Mouse (Mus musculus): ENCODE measurements around the gene Slc9b2. TPM values are rescaled to one million over a fixed set of nuclear protein-coding genes. Genes with fewer than 3 reads are reported as not detected.

Gene Slc9b2
- polyA plus RNA-seq, 1 experiment from 2014 or later = 5.1 TPM

- Histone ChIP-seq H3K9me3 (ENCODE audit: control insufficient read depth, low read length) (no peaks in the 10 kb centered on the region), H3K27ac (replicated peaks; ENCODE audit: low read depth, low read length) (no peak overlapping the region), H3K9ac (ENCODE audit: low read length) (no peak overlapping the region), H3K36me3 (ENCODE audit: control insufficient read depth, insufficient read depth, low read length) (no peaks in the 10 kb centered on the region), H3K4me3 (ENCODE audit: low read depth, low read length) (no peak overlapping the region), H3K4me1 (ENCODE audit: control insufficient read depth, insufficient read depth, low read length) (no peaks in the 10 kb centered on the region), H3K4me2 (ENCODE audit: low read depth, severe bottlenecking) (no peak overlapping the region), H3K27me3 (ENCODE audit: control insufficient read depth, insufficient read depth, low read length) (no peaks in the 10 kb centered on the region)
- 85% methylated on average over 1 of the region's 1 CpGs for WGBS
- no peak for DNase-seq (ENCODE audit: low spot score)
- no peak for ATAC-seq (ENCODE audit: insufficient number of reproducible peaks, low FRiP score, low TSS enrichment, low read depth)
These were observed 11.9 kb upstream of the Slc9b2 start for GRCm38 (mm10) chr3:135295559-135295958.

- DNase-seq (ENCODE audit: low spot score) (no peak), ATAC-seq (ENCODE audit: insufficient number of reproducible peaks, low FRiP score, low TSS enrichment, low read depth) (no peak)
- Histone ChIP-seq H3K4me2 (ENCODE audit: low read depth, severe bottlenecking) (no peak overlapping the region), H3K4me3 (ENCODE audit: low read depth, low read length) (no peak overlapping the region), H3K27me3 (ENCODE audit: control insufficient read depth, insufficient read depth, low read length) (no peaks in the 10 kb centered on the region), H3K4me1 (ENCODE audit: control insufficient read depth, insufficient read depth, low read length) (no peaks in the 10 kb centered on the region), H3K36me3 (ENCODE audit: control insufficient read depth, insufficient read depth, low read length) (no peaks in the 10 kb centered on the region), H3K9ac (ENCODE audit: low read length) (no peak overlapping the region), H3K27ac (replicated peaks; ENCODE audit: low read depth, low read length) (no peak overlapping the region), H3K9me3 (ENCODE audit: control insufficient read depth, low read length) (no peaks in the 10 kb centered on the region)
- 84% methylated on average over 3 of the region's 3 CpGs for WGBS
These were observed 8.9 kb upstream of the Slc9b2 start for GRCm38 (mm10) chr3:135298560-135298959.

DNA sequence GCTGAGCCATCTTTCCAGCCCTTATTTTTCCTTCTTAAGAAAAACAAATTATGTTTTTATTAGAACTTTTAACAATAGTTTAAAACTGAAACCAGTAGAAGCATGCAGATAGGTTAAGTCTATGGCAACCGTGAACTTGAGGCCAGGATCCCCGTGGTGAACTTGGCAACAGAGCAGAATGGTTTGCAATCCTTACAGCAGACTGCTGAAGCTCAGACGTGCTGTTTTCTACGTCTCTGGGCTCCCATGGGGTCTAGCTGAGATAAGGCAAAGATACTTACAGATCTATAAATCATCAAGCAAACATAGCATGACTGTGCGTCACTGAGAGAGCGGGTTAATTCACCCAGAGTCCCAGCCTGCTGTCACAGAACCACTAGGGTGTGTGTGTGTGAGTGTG lies 7.4 kb upstream of the Slc9b2 start:
- Histone ChIP-seq H3K4me1 (ENCODE audit: control insufficient read depth, insufficient read depth, low read length) (no peaks in the 10 kb centered on the region), H3K27me3 (ENCODE audit: control insufficient read depth, insufficient read depth, low read length) (no peaks in the 10 kb centered on the region), H3K4me3 (ENCODE audit: low read depth, low read length) (no peak overlapping the region), H3K9me3 (ENCODE audit: control insufficient read depth, low read length) (no peaks in the 10 kb centered on the region), H3K27ac (replicated peaks; ENCODE audit: low read depth, low read length) (no peak overlapping the region), H3K9ac (ENCODE audit: low read length) (no peak overlapping the region), H3K36me3 (ENCODE audit: control insufficient read depth, insufficient read depth, low read length) (no peaks in the 10 kb centered on the region), H3K4me2 (ENCODE audit: low read depth, severe bottlenecking) (no peak overlapping the region)
- WGBS = 75% methylated on average over 6 of the region's 6 CpGs
- no peak for DNase-seq (ENCODE audit: low spot score)
- no peak for ATAC-seq (ENCODE audit: insufficient number of reproducible peaks, low FRiP score, low TSS enrichment, low read depth)

GRCm38 (mm10) chr3:135304060-135304459 lies 3.4 kb upstream of the Slc9b2 start:
- H3K4me3 ChIP-seq (ENCODE audit: low read depth, low read length) = no peak overlapping the region
- no peaks in the 10 kb centered on the region for H3K36me3 ChIP-seq (ENCODE audit: control insufficient read depth, insufficient read depth, low read length)
- ATAC-seq (ENCODE audit: insufficient number of reproducible peaks, low FRiP score, low TSS enrichment, low read depth) (no peak), DNase-seq (ENCODE audit: low spot score) (no peak)
- no peak overlapping the region for H3K4me2 ChIP-seq (ENCODE audit: low read depth, severe bottlenecking)
- H3K4me1 ChIP-seq (ENCODE audit: control insufficient read depth, insufficient read depth, low read length) = no peaks in the 10 kb centered on the region; the same call in 1 of the 2 replicates
- WGBS = 27% methylated on average over 6 of the region's 6 CpGs
- no peak overlapping the region for H3K9ac ChIP-seq (ENCODE audit: low read length)
- H3K27ac ChIP-seq (replicated peaks; ENCODE audit: low read depth, low read length) = no peak overlapping the region
- H3K9me3 ChIP-seq (ENCODE audit: control insufficient read depth, low read length) = no peaks in the 10 kb centered on the region
- no peaks in the 10 kb centered on the region for H3K27me3 ChIP-seq (ENCODE audit: control insufficient read depth, insufficient read depth, low read length)

DNA sequence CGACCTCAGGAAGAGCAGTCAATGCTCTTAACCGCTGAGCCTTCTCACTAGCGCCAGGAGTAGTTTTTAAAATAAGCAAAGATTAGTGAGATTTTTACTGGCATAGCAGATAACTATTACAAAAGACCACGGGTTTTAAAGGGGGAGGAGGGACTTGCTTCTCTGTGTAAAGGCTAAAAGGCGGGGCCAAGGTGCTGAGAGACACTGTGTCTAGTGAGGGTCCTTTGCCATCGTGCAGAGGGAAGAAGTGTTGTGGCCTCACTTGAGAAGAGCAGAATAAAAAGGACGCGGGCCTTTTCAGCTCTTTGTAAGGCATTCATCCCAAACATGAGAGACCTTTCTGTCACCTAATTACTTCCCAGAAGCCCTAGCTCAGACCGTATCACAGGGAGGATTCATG lies 2.9 kb upstream of the Slc9b2 start:
- no peaks in the 10 kb centered on the region for H3K27me3 ChIP-seq (ENCODE audit: control insufficient read depth, insufficient read depth, low read length)
- H3K36me3 ChIP-seq (ENCODE audit: control insufficient read depth, insufficient read depth, low read length) = no peaks in the 10 kb centered on the region
- no peak overlapping the region for H3K4me2 ChIP-seq (ENCODE audit: low read depth, severe bottlenecking)
- DNase-seq (ENCODE audit: low spot score) (no peak), ATAC-seq (ENCODE audit: insufficient number of reproducible peaks, low FRiP score, low TSS enrichment, low read depth) (no peak)
- 38% methylated on average over 9 of the region's 9 CpGs for WGBS
- H3K9ac ChIP-seq (ENCODE audit: low read length) = no peak overlapping the region
- H3K4me1 ChIP-seq (ENCODE audit: control insufficient read depth, insufficient read depth, low read length) = no peaks in the 10 kb centered on the region; the same call in 1 of the 2 replicates
- no peaks in the 10 kb centered on the region for H3K9me3 ChIP-seq (ENCODE audit: control insufficient read depth, low read length)
- no peak overlapping the region for H3K4me3 ChIP-seq (ENCODE audit: low read depth, low read length)
- H3K27ac ChIP-seq (replicated peaks; ENCODE audit: low read depth, low read length) = no peak overlapping the region

GRCm38 (mm10) chr3:135312916-135313491 lies 5.5 kb downstream of the Slc9b2 start:
- Histone ChIP-seq H3K9ac (ENCODE audit: low read length) (no peak overlapping the region), H3K9me3 (ENCODE audit: control insufficient read depth, low read length) (no peaks in the 10 kb centered on the region; the same call in 1 of the 2 replicates), H3K4me1 (ENCODE audit: control insufficient read depth, insufficient read depth, low read length) (no peaks in the 10 kb centered on the region), H3K27me3 (ENCODE audit: control insufficient read depth, insufficient read depth, low read length) (no peaks in the 10 kb centered on the region), H3K4me3 (ENCODE audit: low read depth, low read length) (no peak overlapping the region), H3K4me2 (ENCODE audit: low read depth, severe bottlenecking) (no peak overlapping the region), H3K36me3 (ENCODE audit: control insufficient read depth, insufficient read depth, low read length) (no peaks in the 10 kb centered on the region), H3K27ac (replicated peaks; ENCODE audit: low read depth, low read length) (no peak overlapping the region)
- ATAC-seq (ENCODE audit: insufficient number of reproducible peaks, low FRiP score, low TSS enrichment, low read depth) (no peak), DNase-seq (ENCODE audit: low spot score) (no peak)
- 36% methylated on average over 2 of the region's 2 CpGs for WGBS

- no peak overlapping the region for H3K4me3 ChIP-seq (ENCODE audit: low read depth, low read length)
- H3K27ac ChIP-seq (replicated peaks; ENCODE audit: low read depth, low read length) = no peak overlapping the region
- no peaks in the 10 kb centered on the region for H3K36me3 ChIP-seq (ENCODE audit: control insufficient read depth, insufficient read depth, low read length)
- H3K4me1 ChIP-seq (ENCODE audit: control insufficient read depth, insufficient read depth, low read length) = no peaks in the 10 kb centered on the region
- 85% methylated on average over 2 of the region's 2 CpGs for WGBS
- no peak for ATAC-seq (ENCODE audit: insufficient number of reproducible peaks, low FRiP score, low TSS enrichment, low read depth)
- H3K9me3 ChIP-seq (ENCODE audit: control insufficient read depth, low read length) = no peaks in the 10 kb centered on the region; the same call in 1 of the 2 replicates
- no peak for DNase-seq (ENCODE audit: low spot score)
- no peak overlapping the region for H3K4me2 ChIP-seq (ENCODE audit: low read depth, severe bottlenecking)
- H3K9ac ChIP-seq (ENCODE audit: low read length) = no peak overlapping the region
- no peaks in the 10 kb centered on the region for H3K27me3 ChIP-seq (ENCODE audit: control insufficient read depth, insufficient read depth, low read length)
These were observed 6.2 kb downstream of the Slc9b2 start for GRCm38 (mm10) chr3:135313727-135314126.

- Histone ChIP-seq H3K4me1 (ENCODE audit: control insufficient read depth, insufficient read depth, low read length) (no peaks in the 10 kb centered on the region), H3K27me3 (ENCODE audit: control insufficient read depth, insufficient read depth, low read length) (no peaks in the 10 kb centered on the region), H3K9me3 (ENCODE audit: control insufficient read depth, low read length) (no peaks in the 10 kb centered on the region; the same call in 1 of the 2 replicates), H3K36me3 (ENCODE audit: control insufficient read depth, insufficient read depth, low read length) (no peaks in the 10 kb centered on the region), H3K27ac (replicated peaks; ENCODE audit: low read depth, low read length) (no peak overlapping the region), H3K9ac (ENCODE audit: low read length) (no peak overlapping the region), H3K4me3 (ENCODE audit: low read depth, low read length) (no peak overlapping the region), H3K4me2 (ENCODE audit: low read depth, severe bottlenecking) (no peak overlapping the region)
- no peak for DNase-seq (ENCODE audit: low spot score)
- 0 out of 2 replicates have a peak, but pooled peaks have one; percentile 31 for ATAC-seq (ENCODE audit: insufficient number of reproducible peaks, low FRiP score, low TSS enrichment, low read depth)
- WGBS = 59% methylated on average over 2 of the region's 2 CpGs
These were observed 7.3 kb downstream of the Slc9b2 start for GRCm38 (mm10) chr3:135314811-135315210.
